Mouse (Mus musculus): Measurements from ENCODE around the gene Smpdl3a.

The Smpdl3a gene

GRCm38 (mm10) chr10:57794018-57794417 is at the start of gene Smpdl3a:
Smpdl3a (plus strand) TSS chr10:57794335.
- no peak for DNase-seq

- DNase-seq, result no peak
Observed at GRCm38 (mm10) chr10:57745452-57745851, 48.7 kb upstream of the Smpdl3a start.

GRCm38 (mm10) chr10:57747127-57747526 is 47.0 kb upstream of the Smpdl3a start:
- no peak for DNase-seq

- DNase-seq, result peak in 1 of 2 experiments; percentile 11
Observed at GRCm38 (mm10) chr10:57753343-57753742, 40.8 kb upstream of the Smpdl3a start.

- DNase-seq, result no peak
Observed at GRCm38 (mm10) chr10:57755201-57755736, 38.9 kb upstream of the Smpdl3a start.

GRCm38 (mm10) chr10:57758999-57759398 is 35.1 kb upstream of the Smpdl3a start:
- DNase-seq, result no peak

- no peak for DNase-seq
Observed at GRCm38 (mm10) chr10:57760694-57761093, 33.4 kb upstream of the Smpdl3a start.

- no peak for DNase-seq
Observed at GRCm38 (mm10) chr10:57763044-57763443, 31.1 kb upstream of the Smpdl3a start.

- no peak for DNase-seq
Observed at GRCm38 (mm10) chr10:57783289-57784130, 10.6 kb upstream of the Smpdl3a start.

- no peak for DNase-seq
Observed at GRCm38 (mm10) chr10:57784131-57784875, 9.8 kb upstream of the Smpdl3a start.

- no peak for DNase-seq
Observed at GRCm38 (mm10) chr10:57784876-57785150, 9.3 kb upstream of the Smpdl3a start, which contains the start of gene Fabp7. Fabp7 (plus strand) TSS chr10:57784881.

GRCm38 (mm10) chr10:57785552-57785951 is 8.6 kb upstream of the Smpdl3a start:
- DNase-seq, result no peak

- DNase-seq, result no peak
Observed at GRCm38 (mm10) chr10:57792957-57793356, 1.2 kb upstream of the Smpdl3a start.

- DNase-seq, result peak; percentile 21 to 26
Observed at GRCm38 (mm10) chr10:57794491-57795461, 641 bp downstream of the Smpdl3a start.

GRCm38 (mm10) chr10:57795542-57795941 is 1.4 kb downstream of the Smpdl3a start:
- no peak for DNase-seq

- peak in 1 of 2 experiments; percentile 10 for DNase-seq
Observed at GRCm38 (mm10) chr10:57796057-57796456, 1.9 kb downstream of the Smpdl3a start.

- no peak for DNase-seq
Observed at GRCm38 (mm10) chr10:57799486-57799885, 5.4 kb downstream of the Smpdl3a start.

GRCm38 (mm10) chr10:57807754-57808153 is 13.6 kb downstream of the Smpdl3a start:
- DNase-seq, result no peak

GRCm38 (mm10) chr10:57812161-57812856 is 18.2 kb downstream of the Smpdl3a start:
- no peak for DNase-seq

- no peak for DNase-seq
Observed at GRCm38 (mm10) chr10:57814295-57814694, 20.2 kb downstream of the Smpdl3a start.

GRCm38 (mm10) chr10:57815869-57816268 is 21.7 kb downstream of the Smpdl3a start:
- no peak for DNase-seq

- DNase-seq, result no peak
Observed at GRCm38 (mm10) chr10:57819209-57819608, 25.1 kb downstream of the Smpdl3a start.

Data from thymus, adult 18-20 months (tissue).